Mouse (Mus musculus) left cerebral cortex, postnatal 25 days (tissue): ENCODE results near the gene Iqgap1. TPM values are rescaled to one million over a fixed set of nuclear protein-coding genes. Genes with fewer than 3 reads are reported as not detected.

ENCODE experiments used
- DNase-seq, 2 experiments: peaks; one replicate each; pipeline ENCODE4 v3.0.0; 2022; ENCODE audit warnings: low spot score in 2 of 2, mixed read lengths in 1 of 2
- intact Hi-C: fragments of 180-260 bp; cut with DNase I; formaldehyde crosslinking; loops from one replicate; pipeline ENCODE4 v1.15.1; 2025
- total RNA-seq, 2 experiments: library from RNA; stranded (reverse); gene quantifications; 2 replicates each; pipeline ENCODE4 v1.2.3; 2021

The Iqgap1 gene
- total RNA-seq, 2 experiments from 2014 or later = 20.3 to 22.0 TPM

DNA sequence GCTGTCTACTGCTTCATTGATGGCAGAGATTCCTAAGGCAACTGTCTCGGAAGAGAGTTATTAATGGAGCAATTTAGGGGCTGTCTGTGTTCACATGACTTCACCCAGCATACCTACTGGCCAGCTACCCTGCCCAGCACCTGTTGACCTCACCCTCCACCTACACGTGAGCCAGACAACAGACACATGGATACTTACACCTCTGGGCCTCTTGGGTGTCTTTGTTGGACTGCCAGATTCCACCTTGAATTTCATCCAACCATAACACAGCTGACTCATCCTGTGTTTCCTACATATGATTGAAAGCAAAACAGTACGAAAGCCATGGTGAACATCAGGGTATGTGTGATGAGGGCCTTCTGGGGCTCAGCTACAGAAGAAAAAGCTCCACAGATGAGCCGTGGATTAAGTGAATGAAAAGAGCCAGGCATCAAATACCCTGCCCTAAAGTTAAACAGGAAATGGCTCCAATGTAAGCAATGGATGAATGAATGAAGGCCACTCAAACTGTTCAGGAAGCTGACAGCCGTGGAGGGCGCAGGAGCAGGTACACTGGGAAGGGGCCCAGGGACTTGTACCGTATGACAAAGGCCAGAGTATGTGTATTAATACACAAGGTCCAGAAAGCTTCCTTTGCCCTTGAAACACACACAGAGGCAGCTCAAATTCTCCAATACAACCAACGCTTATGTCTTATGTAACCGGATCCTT is 81.7 kb downstream of the Iqgap1 start:
- no peak for DNase-seq
- intact Hi-C loops = loop anchor here (10.0 kb wide), 1 partner anchor 61 kb away; no protein-coding TSS in a partner anchor

DNA sequence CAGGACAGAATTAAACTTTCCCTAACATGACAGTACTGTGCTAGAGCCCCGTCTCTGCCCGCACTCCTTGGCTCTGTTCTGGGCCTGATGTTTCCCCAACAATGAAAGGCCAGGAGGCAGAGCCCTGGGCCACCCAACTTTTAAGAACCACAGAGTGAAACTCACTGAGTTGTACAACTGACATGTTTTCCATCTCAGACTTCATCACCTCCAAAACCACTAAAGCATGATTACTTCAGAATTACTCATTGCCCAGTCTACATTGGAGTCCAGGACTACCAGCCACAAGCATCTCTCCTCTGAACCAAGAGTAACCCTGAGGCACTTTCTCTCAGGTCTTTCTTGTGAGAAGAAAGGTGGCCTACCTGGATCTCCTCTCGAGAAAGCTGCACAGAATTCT is 83.1 kb downstream of the Iqgap1 start:
- DNase-seq = no peak
- intact Hi-C loops = loop anchor here (10.0 kb wide), 1 partner anchor 62 kb away; no protein-coding TSS in a partner anchor

DNA sequence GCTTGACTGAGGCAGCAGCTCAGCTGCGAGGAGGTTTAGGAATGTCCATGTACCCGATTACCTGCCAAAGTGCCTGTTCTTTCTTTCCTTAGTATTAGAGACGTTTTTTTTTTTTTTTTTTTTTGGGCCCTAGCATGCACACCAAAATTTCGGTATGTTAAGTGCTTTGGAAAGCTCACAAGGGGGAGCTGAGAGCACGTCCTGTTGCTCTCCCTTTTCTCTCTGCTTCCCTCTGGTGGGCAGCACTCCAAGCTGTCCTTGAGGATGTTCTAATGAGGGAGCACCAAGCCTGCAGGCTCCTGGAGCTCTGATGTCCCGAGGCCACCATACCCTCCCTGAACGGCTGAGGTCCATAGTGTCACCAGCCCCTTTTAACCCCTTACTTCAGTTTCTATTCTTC is 84.8 kb downstream of the Iqgap1 start:
- intact Hi-C loops = loop anchor here (1.0 to 10.0 kb wide), 2 partner anchors 64 to 108 kb away; no protein-coding TSS in a partner anchor
- peak; percentile 64 to 77 for DNase-seq

DNA sequence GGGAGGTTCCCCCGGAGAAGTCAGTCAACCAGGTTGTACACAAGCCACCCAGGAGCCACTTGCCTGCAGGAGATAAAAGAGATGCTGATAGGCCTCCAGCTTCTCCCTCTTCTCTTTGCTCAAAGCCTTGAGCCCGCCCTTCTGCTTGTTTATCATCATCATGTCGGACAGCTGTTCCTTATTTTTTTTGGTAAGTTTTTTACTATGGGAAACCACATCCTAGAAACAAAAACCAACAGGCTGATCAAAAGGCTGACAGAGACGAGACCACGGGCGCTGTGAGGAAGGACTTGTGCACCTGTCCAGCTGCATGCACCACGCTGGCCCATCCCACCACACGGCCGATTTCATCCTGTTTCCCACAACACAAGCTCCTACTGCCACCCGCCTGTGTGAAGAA is 89.6 kb downstream of the Iqgap1 start:
- intact Hi-C loops = loop anchor here (10.0 kb wide), 1 partner anchor 419 kb away; no protein-coding TSS in a partner anchor
- no peak for DNase-seq

DNA sequence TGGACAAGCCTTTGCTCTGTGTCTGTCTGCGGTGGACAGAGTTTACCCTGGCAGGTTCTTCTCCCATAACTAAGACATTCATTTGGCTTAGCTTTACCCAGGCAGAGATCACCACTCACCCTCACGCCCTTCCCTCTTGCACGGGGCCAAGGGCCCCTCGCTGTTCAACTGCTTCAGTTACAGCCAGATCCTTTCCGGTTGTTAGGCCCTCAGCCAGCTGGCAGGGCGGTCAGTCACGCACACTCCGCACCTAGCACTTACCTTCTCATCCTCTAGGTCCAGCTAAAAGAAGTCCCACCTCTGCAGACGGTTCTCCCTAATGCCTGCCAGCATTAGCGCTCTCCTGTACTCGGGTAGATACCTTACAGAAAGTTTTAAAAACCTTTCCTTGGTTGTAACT is 92.8 kb downstream of the Iqgap1 start:
- intact Hi-C loops = loop anchor here (10.0 kb wide), 1 partner anchor 422 kb away; no protein-coding TSS in a partner anchor
- no peak for DNase-seq

- intact Hi-C loops = loop anchor here (2.0 to 10.0 kb wide), 2 partner anchors 119 to 425 kb away; no protein-coding TSS in a partner anchor
- DNase-seq = peak; percentile 71 to 76
Observed at GRCm38 (mm10) chr7:80729662-80730061, 96.1 kb downstream of the Iqgap1 start.

DNA sequence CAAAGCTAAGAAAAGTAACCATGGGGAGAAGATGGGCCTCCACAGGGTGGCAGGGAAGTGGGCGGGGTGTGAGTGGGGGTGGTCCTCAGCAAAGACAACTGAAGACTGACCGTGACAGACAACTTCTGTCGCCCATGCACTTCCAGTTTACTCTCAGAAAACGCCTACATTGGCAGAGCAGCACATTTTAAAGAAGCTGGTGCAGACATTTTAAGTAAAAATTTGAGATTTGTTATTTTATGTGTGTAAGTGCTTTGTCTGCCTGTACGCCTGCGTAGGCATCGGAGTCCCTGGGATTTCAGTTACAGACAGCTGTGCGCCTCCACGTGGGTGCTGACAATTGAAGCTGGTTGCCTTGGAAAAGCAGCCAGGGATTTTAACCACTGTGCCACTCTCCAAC is 104.7 kb downstream of the Iqgap1 start:
- DNase-seq = peak; percentile 69 to 88
- intact Hi-C loops = loop anchor here (2.0 to 5.0 kb wide), 2 partner anchors 46 to 334 kb away; partner anchors contain the start of gene Fes

- intact Hi-C loops = no loop called here
Observed at GRCm38 (mm10) chr7:80719582-80719981, 106.2 kb downstream of the Iqgap1 start.

DNA sequence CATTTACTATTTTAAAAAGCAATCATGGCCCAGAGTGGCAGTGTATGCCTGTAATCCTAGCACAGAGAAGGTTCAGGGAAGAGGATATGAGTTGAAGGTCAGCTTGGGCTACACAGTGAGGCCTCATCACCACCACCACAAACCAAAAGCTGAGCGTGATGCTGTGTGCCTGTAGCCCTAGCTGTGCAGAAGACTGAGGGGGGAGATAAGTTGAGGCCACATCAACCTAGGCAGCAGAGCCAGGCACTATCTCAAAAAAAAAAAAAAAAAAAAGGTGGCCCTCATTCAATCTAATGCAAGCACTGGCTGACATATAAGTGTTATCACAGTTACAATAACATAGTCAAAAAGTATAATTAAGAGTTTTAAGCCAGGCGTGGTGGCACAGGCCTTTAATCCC is 106.7 kb downstream of the Iqgap1 start:
- DNase-seq = no peak
- intact Hi-C loops = no loop called here

More at GRCm38 (mm10) chr7:80719582-80719981, 106.2 kb downstream of the Iqgap1 start:
- no peak for DNase-seq

GRCm38 (mm10) chr7:80718471-80718870 is 107.3 kb downstream of the Iqgap1 start:
- intact Hi-C loops = no loop called here

GRCm38 (mm10) chr7:80716758-80717157 is 109.0 kb downstream of the Iqgap1 start:
- DNase-seq = no peak
- intact Hi-C loops = no loop called here

More at GRCm38 (mm10) chr7:80718471-80718870, 107.3 kb downstream of the Iqgap1 start:
- no peak for DNase-seq

DNA sequence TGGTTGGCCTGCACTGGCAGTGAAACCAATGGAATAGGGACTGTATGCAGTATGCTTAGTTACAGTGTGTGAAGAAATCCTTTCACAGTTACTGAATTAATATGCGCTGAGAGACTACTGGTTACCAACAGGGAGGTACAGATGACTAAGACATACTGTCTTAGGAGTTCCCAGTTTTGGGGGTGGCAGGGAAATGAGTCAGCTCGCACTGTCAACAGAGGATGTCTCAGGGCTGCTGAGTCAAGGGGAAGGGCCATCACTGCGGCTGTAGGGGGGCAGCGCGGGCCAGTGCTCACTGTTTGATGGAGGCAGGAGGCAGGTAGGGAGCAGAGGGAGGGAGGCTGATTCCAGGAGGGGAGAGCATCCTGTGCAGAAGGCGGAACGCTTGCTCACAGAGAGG is 110.5 kb downstream of the Iqgap1 start:
- DNase-seq = peak; percentile 28 to 83
- intact Hi-C loops = no loop called here

- intact Hi-C loops = no loop called here
- DNase-seq = no peak
Observed at GRCm38 (mm10) chr7:80711496-80711895, 114.3 kb downstream of the Iqgap1 start.

- intact Hi-C loops = no loop called here
Observed at GRCm38 (mm10) chr7:80710333-80710732, 115.4 kb downstream of the Iqgap1 start.

GRCm38 (mm10) chr7:80704066-80704465 is 121.7 kb downstream of the Iqgap1 start:
- intact Hi-C loops = no loop called here
- no peak for DNase-seq

More at GRCm38 (mm10) chr7:80710333-80710732, 115.4 kb downstream of the Iqgap1 start:
- DNase-seq = no peak

- intact Hi-C loops = no loop called here
- DNase-seq = no peak
Observed at GRCm38 (mm10) chr7:80702510-80702909, 123.3 kb downstream of the Iqgap1 start.

DNA sequence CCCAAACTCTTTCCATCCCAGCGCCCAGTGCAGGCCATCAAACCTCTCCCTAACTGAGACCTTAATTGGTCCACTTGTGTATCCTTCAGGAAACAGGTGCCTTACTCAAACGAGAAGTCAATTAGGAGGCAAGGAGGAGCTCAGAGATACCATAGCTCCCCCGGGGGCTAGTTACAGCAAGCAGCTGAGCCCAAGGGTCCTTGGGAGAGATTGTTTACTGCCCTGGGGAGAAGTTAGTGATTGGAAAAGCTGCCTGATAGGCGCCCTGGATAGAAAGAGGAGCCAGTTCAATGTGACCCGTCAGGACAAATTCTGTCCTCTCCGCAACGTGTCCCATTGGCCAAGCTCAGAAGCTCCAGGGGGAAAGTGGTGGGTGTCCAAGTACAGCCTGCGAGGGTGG is 126.1 kb downstream of the Iqgap1 start:
- intact Hi-C loops = no loop called here
- no peak for DNase-seq

GRCm38 (mm10) chr7:80698940-80699339 is 126.8 kb downstream of the Iqgap1 start:
- DNase-seq = no peak
- intact Hi-C loops = no loop called here

GRCm38 (mm10) chr7:80697859-80698258 is 127.9 kb downstream of the Iqgap1 start:
- intact Hi-C loops = no loop called here
- DNase-seq = no peak

DNA sequence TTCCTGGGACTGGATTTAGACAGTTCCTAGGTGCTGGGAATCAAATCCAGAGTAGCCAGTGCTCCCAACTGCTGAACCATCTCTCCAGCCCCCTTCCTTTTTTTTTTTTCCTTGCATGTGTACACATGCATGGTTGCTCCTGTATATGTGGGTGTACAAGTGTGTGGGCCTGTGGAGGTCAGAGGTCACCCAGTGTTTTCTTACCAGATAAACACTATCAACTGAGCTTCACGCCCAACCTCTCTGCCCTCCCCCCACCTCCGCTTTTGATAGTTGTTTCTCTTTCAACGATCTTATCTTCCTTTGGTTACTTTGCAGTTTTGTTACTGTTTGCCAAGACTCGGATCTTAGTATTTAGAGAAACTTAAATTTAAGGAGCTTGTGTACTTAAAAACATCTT is 128.9 kb downstream of the Iqgap1 start:
- intact Hi-C loops = no loop called here

DNA sequence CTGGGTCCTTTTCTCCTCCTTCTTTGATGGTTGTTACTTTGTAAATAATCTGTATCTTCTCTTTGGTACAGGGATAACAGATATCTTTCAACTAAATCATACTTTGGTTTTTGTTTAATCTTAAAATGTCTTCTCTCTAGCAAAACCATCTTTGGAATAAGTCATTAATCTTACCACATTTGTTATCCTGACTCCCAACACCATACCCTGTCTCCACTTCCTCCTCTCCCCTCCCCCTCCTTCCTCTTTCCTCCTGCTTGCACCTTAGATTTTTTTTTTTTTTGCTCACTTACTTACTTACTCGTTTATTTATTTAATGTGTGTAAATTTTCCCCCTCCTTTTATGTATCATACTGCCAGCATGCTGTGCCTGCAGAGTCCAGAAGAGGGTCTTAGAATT is 129.4 kb downstream of the Iqgap1 start:
- DNase-seq = no peak
- intact Hi-C loops = no loop called here

More for the DNA sequence above, 128.9 kb downstream of the Iqgap1 start:
- no peak for DNase-seq
